Mouse (Mus musculus): Measurements from ENCODE around the gene Ncoa4.
"Not testable (repeated sequence)": the region's sequence is repeated elsewhere in the genome, so short reads cannot be mapped to it uniquely, and the experiment has no call there.

Ncoa4 gene

GRCm38 (mm10) chr14:32160563-32160962 lies 898 bp downstream of the Ncoa4 start:
- DNase-seq (ENCODE audit: inconsistent ontology term) = no peak

- DNase-seq (ENCODE audit: inconsistent ontology term) = no peak
These were observed 1.6 kb downstream of the Ncoa4 start for GRCm38 (mm10) chr14:32161090-32161885.

GRCm38 (mm10) chr14:32162231-32162630 lies 2.6 kb downstream of the Ncoa4 start:
- no peak for DNase-seq (ENCODE audit: inconsistent ontology term)

GRCm38 (mm10) chr14:32163203-32163888 lies 3.7 kb downstream of the Ncoa4 start:
- DNase-seq (ENCODE audit: inconsistent ontology term) = no peak

- DNase-seq (ENCODE audit: inconsistent ontology term) = no peak
These were observed 4.7 kb downstream of the Ncoa4 start for GRCm38 (mm10) chr14:32164173-32165051.

GRCm38 (mm10) chr14:32165278-32166061 lies 5.8 kb downstream of the Ncoa4 start:
- DNase-seq (ENCODE audit: inconsistent ontology term) = peak; percentile 81

- DNase-seq (ENCODE audit: inconsistent ontology term) = no peak
These were observed 6.4 kb downstream of the Ncoa4 start for GRCm38 (mm10) chr14:32166062-32166441.

- DNase-seq (ENCODE audit: inconsistent ontology term) = no peak
These were observed 7.2 kb downstream of the Ncoa4 start for GRCm38 (mm10) chr14:32166840-32167239.

- no peak for DNase-seq (ENCODE audit: inconsistent ontology term)
These were observed 7.7 kb downstream of the Ncoa4 start for GRCm38 (mm10) chr14:32167326-32167725.

GRCm38 (mm10) chr14:32168653-32169231 lies 9.1 kb downstream of the Ncoa4 start:
- no peak for DNase-seq (ENCODE audit: inconsistent ontology term)

GRCm38 (mm10) chr14:32170137-32170536 lies 10.5 kb downstream of the Ncoa4 start:
- DNase-seq (ENCODE audit: inconsistent ontology term) = no peak

- DNase-seq (ENCODE audit: inconsistent ontology term) = no peak
These were observed 15.6 kb downstream of the Ncoa4 start for GRCm38 (mm10) chr14:32175310-32175709.

GRCm38 (mm10) chr14:32176590-32176989 lies 16.9 kb downstream of the Ncoa4 start:
- not testable (repeated sequence) for DNase-seq (ENCODE audit: inconsistent ontology term)

- DNase-seq (ENCODE audit: inconsistent ontology term) = no peak
These were observed 19.9 kb downstream of the Ncoa4 start for GRCm38 (mm10) chr14:32179393-32180195.

- DNase-seq (ENCODE audit: inconsistent ontology term) = no peak
These were observed 21.2 kb downstream of the Ncoa4 start for GRCm38 (mm10) chr14:32180861-32181260.

GRCm38 (mm10) chr14:32183846-32184245 lies 24.2 kb downstream of the Ncoa4 start:
- DNase-seq (ENCODE audit: inconsistent ontology term) = no peak

- DNase-seq (ENCODE audit: inconsistent ontology term) = no peak
These were observed 31.1 kb downstream of the Ncoa4 start for GRCm38 (mm10) chr14:32190627-32191391.

- DNase-seq (ENCODE audit: inconsistent ontology term) = no peak
These were observed 32.3 kb downstream of the Ncoa4 start for GRCm38 (mm10) chr14:32191926-32192325.

- peak; percentile 38 for DNase-seq (ENCODE audit: inconsistent ontology term)
These were observed 32.8 kb downstream of the Ncoa4 start for GRCm38 (mm10) chr14:32192437-32192836.

All from Muller cell, postnatal 12 days (primary cell).